Mouse (Mus musculus) lung, postnatal 36 days (tissue): ENCODE results near the gene Kdm2b.

Source experiments
- DNase-seq: peaks from one replicate; pipeline ENCODE4 v3.0.0; 2022; ENCODE audit warnings: mixed read lengths

Kdm2b gene

GRCm38 (mm10) chr5:122972116-122972515 lies 17.5 kb downstream of the Kdm2b start:
- no peak for DNase-seq

GRCm38 (mm10) chr5:122971438-122971837 lies 18.2 kb downstream of the Kdm2b start:
- DNase-seq, result no peak

- DNase-seq, result no peak
Measured at GRCm38 (mm10) chr5:122970056-122970455, 19.6 kb downstream of the Kdm2b start.

- peak; percentile 94 for DNase-seq
Measured at GRCm38 (mm10) chr5:122968322-122968721, 21.3 kb downstream of the Kdm2b start.

GRCm38 (mm10) chr5:122965427-122965826 lies 24.2 kb downstream of the Kdm2b start:
- no peak for DNase-seq

GRCm38 (mm10) chr5:122964853-122965252 lies 24.8 kb downstream of the Kdm2b start:
- DNase-seq, result peak; percentile 39

- DNase-seq, result no peak
Measured at GRCm38 (mm10) chr5:122961905-122962304, 27.7 kb downstream of the Kdm2b start.

GRCm38 (mm10) chr5:122959391-122959790 lies 30.2 kb downstream of the Kdm2b start:
- no peak for DNase-seq

GRCm38 (mm10) chr5:122956059-122956458 lies 33.6 kb downstream of the Kdm2b start:
- no peak for DNase-seq

- DNase-seq, result no peak
Measured at GRCm38 (mm10) chr5:122951913-122952641, 37.5 kb downstream of the Kdm2b start.

- DNase-seq, result peak; percentile 79
Measured at GRCm38 (mm10) chr5:122951056-122951912, 38.3 kb downstream of the Kdm2b start.

- no peak for DNase-seq
Measured at GRCm38 (mm10) chr5:122950329-122950953, 39.2 kb downstream of the Kdm2b start.

GRCm38 (mm10) chr5:122949101-122949500 lies 40.5 kb downstream of the Kdm2b start:
- DNase-seq, result no peak

GRCm38 (mm10) chr5:122947534-122947933 lies 42.1 kb downstream of the Kdm2b start:
- DNase-seq, result peak; percentile 79

GRCm38 (mm10) chr5:122938676-122939075 lies 50.9 kb downstream of the Kdm2b start:
- DNase-seq, result peak; percentile 29

- no peak for DNase-seq
Measured at GRCm38 (mm10) chr5:122937958-122938540, 51.6 kb downstream of the Kdm2b start.

- DNase-seq, result peak; percentile 87
Measured at GRCm38 (mm10) chr5:122937031-122937430, 52.6 kb downstream of the Kdm2b start.

GRCm38 (mm10) chr5:122935810-122936209 lies 53.8 kb downstream of the Kdm2b start:
- DNase-seq, result peak; percentile 37

GRCm38 (mm10) chr5:122930991-122931390 lies 58.6 kb downstream of the Kdm2b start:
- DNase-seq, result peak; percentile 84

- peak; percentile 68 for DNase-seq
Measured at GRCm38 (mm10) chr5:122928293-122928692, 61.3 kb downstream of the Kdm2b start.

GRCm38 (mm10) chr5:122927703-122928102 lies 61.9 kb downstream of the Kdm2b start:
- DNase-seq, result no peak

GRCm38 (mm10) chr5:122927092-122927491 lies 62.5 kb downstream of the Kdm2b start:
- no peak for DNase-seq

- DNase-seq, result peak; percentile 32
Measured at GRCm38 (mm10) chr5:122926341-122926740, 63.3 kb downstream of the Kdm2b start.
